Mouse (Mus musculus) cerebellum, postnatal 25 days (tissue): ENCODE data around the gene Polh.

Experiments
- DNase-seq, 2 experiments: peaks; one replicate each; pipeline ENCODE4 v3.0.0; 2021; ENCODE audit warnings: mixed read lengths in 2 of 2

The Polh gene

DNA sequence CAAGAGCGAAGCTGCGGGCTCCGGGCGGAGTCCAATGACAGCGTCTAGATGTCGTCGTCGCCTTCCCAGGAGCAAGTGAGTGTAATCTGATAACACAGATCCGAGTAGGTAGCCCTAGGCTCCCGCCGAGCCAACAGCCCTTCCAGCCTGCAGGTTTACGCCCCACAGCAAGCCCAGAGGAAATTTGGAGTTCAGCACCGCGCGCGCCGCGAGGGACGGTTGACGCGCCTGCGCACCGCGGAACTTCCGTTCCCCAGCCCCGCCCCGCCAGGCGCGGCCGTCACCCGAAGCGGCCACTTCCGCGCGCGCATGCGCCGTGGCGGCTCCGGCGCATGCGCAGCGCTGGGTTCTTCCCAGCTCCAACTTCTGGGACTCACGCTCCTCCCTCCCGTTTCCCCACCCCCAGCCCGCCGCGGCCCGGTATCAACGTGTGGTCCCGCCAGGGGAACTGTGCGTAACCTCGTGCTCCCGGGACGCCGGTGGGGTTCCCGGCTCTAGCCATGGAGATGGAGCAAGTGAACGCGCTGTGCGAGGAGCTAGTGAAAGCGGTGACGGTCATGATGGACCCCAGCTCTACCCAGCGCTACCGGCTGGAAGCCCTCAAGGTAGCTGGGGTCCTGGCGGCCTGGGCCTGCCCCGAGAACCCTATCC lies at the start of gene Polh, which contains the start of gene Xpo5:
Polh (minus strand) TSS at position 225 of the 651 bp plus-strand sequence.
Xpo5 (plus strand) TSS at position 362 of the 651 bp plus-strand sequence.
- DNase-seq = peak; percentile 95 to 97

DNA sequence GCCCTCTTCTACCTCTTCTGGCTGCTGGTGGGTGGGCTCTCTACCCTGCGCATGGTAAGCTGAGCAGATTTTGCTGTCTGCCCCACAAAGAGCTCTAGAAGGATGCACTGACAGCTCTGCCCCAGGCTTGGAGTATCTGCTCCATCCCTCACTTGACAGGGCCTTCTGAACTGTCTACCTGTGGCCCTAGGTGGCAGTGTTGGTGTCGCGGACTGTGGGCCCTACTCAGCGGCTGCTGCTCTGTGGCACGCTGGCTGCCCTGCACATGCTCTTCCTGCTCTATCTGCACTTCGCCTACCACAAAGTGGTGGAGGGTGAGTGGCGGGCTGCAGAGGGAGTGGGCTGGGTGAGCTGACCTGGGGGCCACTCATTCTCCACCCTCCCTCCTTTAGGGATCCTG lies 48.7 kb upstream of the Polh start:
- DNase-seq = no peak

GRCm38 (mm10) chr17:46248189-46248522 lies 45.7 kb upstream of the Polh start:
- DNase-seq = no peak

DNA sequence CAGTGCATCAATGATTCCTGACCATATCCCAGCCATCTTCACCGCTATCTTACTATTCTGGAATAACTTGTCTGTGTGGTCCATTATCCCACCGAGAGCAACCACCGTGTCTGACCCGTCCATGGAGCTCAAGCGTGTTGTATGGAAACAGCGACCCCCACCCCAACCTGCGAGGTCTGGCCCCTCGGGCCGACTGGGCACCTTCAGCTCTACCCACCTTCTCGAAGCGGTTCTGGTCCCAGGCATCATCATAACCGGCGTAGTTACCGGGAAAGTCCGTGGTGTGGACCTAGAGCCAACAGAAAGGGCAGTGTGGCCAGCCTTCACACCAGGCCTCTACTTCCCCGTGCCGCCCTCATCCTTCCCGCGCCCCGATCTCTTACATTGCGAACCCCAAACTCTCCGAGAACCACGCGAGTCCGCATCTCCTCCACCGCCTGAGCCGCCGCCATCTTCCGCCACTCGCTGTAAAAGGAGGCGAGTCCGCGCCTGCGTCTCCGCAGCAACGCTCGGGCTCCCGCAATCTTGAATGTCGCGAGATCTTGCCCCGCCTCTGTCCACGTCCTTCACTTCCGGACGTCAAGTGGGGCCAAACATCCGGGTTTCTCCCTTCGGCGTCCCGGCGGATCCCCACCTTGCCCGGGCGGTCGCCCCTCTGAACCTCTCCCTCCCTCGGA lies 45.2 kb upstream of the Polh start, which contains the start of the genes Polr1c and Yipf3:
Polr1c (minus strand) TSS at position 543 of the 677 bp plus-strand sequence.
Yipf3 (plus strand) TSS at position 569 of the 677 bp plus-strand sequence.
- peak; percentile 95 to 97 for DNase-seq

- DNase-seq = peak in 1 of 2 experiments; percentile 41
These were observed 42.1 kb upstream of the Polh start for GRCm38 (mm10) chr17:46244579-46244978.

- DNase-seq = no peak
These were observed 41.2 kb upstream of the Polh start for GRCm38 (mm10) chr17:46243624-46244023.

DNA sequence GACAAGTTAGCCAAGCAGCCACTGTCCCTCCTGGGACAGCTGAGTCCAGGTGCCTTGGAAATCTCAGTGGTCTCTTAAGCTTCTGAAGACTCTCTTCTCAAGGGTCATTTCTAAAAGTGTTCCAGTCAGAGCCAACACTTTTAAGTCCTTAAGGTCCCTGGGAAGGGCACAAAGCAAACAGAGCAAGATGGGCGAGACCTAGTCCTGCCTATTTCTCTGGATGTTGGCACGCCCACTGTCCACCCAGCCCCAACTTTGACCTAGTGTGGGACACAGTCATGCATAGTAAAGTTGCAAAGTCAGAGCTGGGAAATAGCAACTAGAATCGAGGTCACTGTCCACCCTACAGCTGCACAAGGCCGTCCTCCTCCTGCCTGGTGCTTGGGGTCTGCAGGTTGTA lies 40.5 kb upstream of the Polh start:
- DNase-seq = no peak

- DNase-seq = no peak
These were observed 39.8 kb upstream of the Polh start for GRCm38 (mm10) chr17:46242274-46242673.

GRCm38 (mm10) chr17:46241471-46241870 lies 39.0 kb upstream of the Polh start:
- DNase-seq = no peak

DNA sequence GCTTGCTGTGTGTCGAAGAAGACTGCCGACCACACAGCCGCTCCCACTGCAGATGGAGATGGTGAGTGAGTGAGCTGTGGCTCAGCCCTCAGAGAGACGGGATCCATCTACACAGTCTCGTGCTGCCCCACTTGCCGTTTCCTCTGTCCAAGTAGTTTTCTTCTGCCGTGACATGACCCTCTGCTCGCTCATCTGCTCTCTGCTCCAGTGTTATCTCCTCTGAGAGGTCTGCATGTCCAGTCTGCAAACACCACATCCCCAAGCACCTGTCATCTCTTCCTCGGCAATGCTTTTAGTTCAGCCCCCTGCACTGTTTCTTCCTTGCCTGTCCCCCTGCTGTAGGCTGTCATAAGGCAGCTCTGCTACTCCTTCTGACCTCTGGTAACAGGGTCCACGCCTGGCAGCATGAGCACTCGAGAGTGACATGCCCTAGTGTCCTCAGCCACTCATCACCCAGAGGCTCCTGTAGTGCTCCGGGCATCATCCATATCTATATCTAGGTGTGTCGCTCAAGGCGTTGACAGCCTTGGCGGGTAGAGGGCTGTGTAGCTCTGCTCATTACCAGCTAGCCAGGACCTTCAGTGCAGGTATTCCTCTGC lies 37.2 kb upstream of the Polh start:
- DNase-seq = no peak

DNA sequence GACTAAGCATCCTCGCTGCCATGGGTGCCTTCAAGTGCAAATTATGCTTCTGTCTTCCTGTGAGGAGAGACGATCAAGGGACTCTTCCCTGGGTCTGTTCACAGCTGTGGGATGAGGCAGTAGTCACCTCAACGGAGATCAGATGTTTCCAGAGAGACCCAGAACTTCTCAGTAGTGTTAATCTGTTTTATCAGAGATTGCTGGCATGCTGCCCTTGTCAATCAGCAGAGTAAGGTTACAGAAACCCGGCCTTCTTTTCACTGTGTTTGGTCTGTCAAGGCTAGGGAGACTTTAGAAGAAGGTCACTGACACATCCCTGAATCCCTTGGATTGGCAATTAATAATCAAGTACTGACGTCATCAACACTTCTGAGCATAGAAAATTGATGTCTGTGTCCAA lies 35.0 kb upstream of the Polh start:
- no peak for DNase-seq

GRCm38 (mm10) chr17:46237079-46237478 lies 34.6 kb upstream of the Polh start:
- no peak for DNase-seq

- no peak for DNase-seq
These were observed 33.6 kb upstream of the Polh start for GRCm38 (mm10) chr17:46236067-46236466.

- no peak for DNase-seq
These were observed 25.1 kb upstream of the Polh start for GRCm38 (mm10) chr17:46227576-46227975.

DNA sequence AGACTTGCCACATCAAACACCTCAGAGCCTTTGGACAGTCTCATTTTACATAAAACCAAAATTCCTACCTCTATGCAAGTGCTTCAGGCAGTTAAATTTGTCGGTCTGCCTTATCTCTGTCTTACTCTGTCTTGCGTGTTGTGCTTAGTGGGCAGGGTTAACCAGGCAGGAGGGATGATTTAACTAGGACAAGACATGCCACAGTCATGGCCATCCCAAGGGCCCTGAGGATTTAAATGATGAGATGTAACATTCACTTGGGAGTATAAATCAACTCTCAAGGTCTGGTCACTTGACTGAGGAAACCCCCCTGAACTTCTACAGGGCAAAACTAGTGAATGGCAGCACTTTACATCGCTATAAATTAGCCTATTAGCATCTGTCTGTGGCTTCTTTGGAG lies 19.2 kb upstream of the Polh start:
- DNase-seq = no peak

DNA sequence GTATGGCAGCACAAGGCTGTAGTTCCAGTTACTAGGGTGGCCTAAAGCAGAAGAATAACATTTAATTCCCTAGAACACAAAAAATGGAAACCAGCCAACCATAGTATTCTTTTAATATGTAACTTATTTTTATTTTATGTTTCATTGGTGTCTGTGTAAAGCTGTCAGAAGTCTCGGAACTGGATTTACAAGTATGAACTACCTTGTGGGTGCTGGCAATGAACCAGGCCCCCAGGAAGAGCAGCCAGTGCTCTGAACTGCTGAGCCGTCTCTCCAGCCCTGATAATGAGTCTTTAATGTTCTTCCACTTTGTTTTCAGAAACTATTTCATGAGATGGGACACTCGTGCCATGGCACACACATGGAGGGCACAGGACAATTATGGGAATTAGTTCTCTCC lies 8.1 kb upstream of the Polh start:
- DNase-seq = no peak

DNA sequence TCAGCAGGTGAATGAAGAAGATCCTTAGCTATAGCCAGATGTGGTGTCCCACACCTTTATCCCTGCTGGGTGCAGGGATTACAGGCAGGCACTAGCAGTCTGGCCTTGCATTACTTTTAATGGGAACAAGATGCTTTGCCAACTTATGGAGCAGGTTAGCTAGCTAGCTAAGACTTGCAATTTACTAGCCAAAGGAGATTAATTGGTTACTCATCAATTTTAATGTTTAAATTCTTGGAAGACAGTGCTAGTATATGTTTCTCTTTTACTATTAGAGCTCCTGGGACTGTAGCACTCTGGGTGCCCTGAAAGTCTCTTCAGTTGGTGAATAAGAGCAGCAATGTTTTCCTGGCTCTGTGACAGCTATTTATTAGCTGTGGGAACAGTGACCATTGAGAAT lies 4.2 kb upstream of the Polh start:
- no peak for DNase-seq

DNA sequence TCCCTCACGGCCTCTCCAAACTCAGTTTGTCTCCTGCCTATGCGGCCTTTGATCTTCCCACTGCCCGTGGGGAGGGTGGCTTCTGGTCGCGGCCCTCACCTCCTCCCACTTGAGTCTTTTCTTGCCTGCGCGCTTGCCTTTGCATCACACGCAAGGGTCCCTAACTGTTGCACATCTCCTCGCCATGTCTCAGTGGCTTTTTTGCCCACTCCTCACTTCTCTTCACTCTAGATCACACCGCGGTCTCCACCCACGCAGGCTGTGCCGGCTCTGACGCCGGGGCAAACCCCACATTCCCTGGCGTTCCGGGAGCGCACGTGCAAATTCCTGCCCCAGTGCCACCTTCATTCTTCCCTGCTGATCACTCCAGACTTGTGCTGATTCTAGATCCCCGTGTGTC lies 633 bp upstream of the Polh start:
- no peak for DNase-seq

DNA sequence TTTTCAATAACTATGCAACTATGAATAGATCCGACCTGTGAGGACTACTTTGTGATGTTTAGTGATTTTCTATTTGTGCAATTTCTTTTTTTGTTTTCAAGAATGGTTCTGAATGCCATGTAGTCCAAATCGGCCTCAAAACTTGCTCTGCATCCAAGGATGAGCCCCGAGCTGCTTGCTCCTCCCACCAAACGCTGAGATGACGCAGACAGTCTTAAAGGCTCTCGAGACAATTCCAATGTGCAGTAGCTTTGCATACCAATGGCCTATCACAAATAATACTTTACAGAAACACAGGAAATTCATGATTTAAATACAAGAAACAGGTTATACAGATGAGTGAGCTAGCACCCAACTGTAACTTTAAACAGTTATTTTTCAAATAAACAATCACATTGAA lies 1.3 kb downstream of the Polh start:
- DNase-seq = no peak

GRCm38 (mm10) chr17:46188829-46189228 lies 13.6 kb downstream of the Polh start:
- no peak for DNase-seq

DNA sequence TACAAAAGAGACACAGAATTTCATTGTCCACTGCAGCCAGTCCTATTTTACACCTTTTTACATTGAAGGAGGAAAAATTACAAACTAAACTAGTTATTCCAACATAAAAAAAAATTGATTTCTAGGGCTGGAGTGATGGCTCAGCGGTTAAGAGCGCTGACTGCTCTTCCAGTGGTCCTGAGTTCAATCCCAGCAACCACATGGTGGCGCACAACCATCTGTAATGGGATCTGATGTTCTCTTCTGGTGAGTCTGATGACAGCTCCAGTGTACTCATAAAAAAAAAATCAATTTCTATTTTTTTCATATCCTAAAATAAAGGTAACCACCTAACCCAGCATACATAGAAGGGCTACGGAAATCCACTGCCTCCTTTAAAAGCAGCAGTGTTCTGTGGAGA lies 20.2 kb downstream of the Polh start:
- no peak for DNase-seq

DNA sequence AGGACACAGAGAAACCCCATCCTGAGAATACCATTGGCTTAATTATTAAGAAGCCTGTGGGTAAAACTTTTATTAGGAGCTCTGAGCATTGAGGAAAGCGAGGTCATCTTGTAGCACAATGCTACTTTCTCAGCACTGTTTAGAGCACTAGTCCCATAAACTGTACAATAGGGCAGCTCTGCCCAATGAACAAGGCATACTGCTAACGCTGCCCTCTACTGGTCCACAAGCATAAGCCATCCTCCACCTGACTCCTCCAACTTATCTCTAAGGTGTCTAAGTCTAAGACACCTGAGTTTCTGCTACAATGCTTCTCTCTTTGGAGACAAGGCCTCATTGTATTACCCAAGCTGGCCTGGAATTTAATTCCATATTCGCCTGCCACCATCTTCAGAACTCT lies 31.9 kb downstream of the Polh start:
- peak in 1 of 2 experiments; percentile 38 for DNase-seq

- no peak for DNase-seq
These were observed 33.7 kb downstream of the Polh start for GRCm38 (mm10) chr17:46168768-46169167.

- DNase-seq = no peak
These were observed 34.1 kb downstream of the Polh start for GRCm38 (mm10) chr17:46168318-46168717.
